Mouse (Mus musculus) retina, embryonic 14.5 days (tissue): ENCODE results near the gene Dscaml1.
A peak's percentile ranks its signal among the peaks of the same experiment; 100 is the strongest.

Source experiments
- DNase-seq: peaks from one replicate; pipeline ENCODE4 v3.0.0-alpha.2; 2015; ENCODE audit warnings: low spot score

Gene Dscaml1

DNA sequence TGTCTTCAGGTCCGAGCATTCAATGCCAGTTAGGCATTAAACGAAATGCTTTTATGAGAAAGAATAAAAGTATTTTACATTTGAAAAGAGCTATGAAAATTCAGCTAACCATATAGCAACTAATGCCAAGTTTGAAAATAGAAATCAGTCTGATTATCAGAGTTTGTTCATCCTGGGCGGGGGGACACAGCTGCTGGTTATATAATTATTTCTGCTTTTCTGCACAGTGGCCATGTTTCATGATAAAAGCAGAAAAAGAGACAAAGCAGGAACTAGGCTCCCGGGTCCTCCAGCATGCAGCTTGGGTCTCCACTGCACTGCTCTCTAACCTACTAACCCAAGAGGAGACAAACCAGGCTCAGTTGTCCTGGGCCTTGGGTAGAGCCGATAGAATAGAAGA, 143.9 kb downstream of the Dscaml1 start:
- DNase-seq = no peak

DNA sequence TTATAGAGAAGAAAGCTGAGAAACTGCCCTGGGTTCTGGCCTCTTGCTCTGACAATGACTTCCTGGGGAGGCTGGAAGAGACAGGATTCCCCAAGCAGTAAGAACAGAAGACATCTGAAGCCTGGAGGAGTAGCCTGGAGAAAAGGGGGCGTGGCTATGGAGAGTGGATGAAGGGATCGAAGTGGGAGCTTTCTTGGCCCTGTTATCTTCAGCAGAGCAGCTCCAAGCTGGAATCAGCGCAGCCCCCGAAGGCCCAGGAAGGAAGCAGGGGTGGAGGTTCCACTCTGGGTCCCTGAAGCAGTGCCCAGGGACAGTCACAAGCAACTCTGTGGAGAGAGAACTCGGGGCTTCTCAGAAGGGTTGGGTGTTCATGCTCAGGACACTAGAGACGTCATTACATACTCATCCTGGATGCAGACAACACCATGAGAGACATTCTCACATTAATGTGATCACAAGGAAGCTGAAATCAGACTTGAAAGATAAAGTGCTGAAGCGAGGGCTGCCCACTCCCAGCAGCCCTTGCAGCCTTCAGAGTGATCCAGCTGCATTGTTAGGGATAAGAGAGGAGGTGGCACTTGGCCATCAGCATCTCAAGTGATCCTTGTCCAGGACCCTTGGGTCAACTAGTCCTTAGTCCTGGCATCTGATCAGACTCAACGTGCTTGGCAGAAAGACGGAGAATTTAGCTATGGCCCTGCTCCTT, 146.5 kb downstream of the Dscaml1 start:
- DNase-seq = peak; percentile 56

DNA sequence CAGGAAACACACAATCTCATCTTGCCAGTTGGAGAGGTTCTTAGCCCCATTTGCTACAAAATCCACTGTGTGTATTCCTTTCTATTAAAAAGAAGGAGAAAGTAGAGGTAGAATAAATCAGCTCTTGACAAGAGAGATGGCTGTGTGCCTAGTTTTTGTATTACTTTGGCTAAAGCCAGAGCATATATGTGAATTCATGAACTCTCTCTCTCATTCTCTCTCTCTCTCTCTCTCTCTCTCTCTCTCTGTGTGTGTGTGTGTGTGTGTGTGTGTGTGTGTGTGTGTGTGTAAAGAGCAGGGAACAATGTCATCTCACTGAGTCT, 147.0 kb downstream of the Dscaml1 start:
- DNase-seq = no peak

DNA sequence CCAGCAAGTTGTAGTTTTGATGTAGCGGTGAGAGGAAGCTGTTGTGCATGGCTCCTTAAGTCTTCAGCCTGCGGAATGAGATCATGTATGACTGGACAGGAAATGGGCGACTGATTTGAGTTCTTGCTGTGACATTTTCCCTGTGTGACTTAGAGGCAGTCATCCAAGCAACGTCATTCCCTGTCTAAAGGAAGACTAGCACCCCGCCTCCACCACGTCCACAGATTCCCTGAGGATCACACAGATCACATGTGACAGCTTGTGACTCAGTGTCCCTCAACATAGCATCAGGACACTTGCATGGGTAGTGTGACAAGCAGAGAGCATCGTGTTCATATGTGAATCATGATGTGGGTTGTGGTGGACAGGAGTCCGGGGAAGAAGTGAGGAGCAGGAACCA, 147.6 kb downstream of the Dscaml1 start:
- DNase-seq = no peak

DNA sequence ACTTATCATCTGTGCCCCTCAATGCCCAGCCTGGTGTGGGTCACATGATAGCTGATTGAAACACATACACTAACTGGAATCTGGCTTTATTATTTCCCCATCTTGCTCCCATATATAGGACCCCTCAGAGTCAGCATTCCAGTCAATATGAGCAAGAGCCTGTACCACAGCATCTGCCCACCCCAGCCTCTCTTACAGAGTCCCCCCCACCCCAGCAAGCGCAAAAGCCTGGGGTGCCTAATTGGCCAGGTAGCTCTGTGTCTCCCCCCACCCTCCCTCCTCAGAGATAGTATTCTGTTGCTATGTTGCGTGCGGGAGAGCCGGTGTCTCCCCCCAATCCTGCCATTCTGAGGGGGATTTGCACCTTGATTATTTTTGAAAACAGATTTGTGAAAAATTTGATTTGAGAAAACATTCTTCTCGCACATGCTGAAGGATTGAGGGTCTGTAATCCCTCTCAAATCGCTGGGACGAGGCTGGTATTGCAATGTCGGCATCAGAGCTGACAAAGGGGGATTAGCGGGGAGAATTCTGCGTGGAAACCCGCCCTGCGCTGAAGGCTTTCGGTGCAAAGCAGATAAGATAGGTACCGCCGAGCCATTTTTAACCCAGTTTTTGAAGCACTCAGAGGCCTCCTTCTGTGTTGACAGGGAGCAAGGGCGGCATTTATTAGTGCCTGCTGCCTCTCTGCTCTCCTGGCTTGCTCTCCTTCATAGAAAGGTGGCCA, 153.8 kb downstream of the Dscaml1 start:
- DNase-seq = no peak

DNA sequence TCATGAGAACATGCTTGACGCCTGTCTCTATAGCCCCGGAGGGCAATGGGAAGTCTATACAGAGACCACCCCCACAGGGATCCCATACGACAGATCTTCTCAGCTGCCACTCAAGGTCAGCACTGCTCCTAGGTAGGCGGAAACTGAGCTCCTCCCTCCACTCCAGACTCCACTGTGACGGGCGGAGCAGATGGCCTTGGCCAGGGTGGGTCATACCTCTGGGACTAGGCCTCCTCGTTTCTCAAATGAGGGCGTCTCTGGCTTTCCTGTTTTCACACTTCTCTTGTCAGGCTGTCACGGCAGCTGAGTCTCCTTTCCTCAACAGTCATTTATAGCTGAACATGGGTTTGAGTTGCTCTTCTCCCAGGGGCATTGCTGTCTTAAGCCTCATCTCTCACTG, 160.0 kb downstream of the Dscaml1 start:
- DNase-seq = peak; percentile 36

DNA sequence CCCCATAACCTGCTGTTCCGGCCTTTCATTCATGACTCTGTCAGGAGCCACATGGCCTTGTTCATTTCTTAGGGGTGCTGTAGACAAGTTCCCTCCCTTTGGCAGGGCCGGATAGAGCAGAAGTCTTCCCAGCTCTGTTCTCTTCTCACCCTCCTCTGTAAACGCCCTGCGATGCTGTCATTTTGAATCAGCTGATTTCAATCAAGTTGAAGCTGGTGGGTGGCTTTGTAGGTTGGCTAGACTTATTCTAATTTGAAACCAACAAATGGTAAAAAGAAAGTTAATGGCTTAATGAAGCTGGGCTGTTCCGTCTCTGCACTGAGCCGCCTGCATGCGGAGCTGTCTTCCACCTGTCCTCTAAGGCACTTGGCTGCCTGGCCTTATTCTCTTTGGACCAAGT, 161.3 kb downstream of the Dscaml1 start:
- no peak for DNase-seq

DNA sequence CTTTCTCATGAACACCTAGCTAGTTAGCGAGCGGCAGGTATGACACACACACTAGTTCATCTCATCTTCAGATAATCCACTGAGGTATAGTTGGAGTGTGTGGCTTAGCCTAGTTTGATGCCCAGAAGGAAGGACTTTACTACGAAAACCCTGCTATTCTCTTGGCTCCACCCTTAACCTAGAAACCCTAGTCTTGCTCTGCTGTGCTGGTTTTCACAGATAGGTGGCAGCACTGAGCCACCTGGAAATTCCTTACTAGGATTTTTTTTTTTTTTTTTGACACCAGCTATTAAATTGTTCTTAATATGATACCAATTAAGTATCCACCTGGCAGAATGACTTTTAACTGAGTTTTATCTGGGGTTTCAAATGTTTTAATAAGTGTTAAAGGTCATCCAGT, 163.4 kb downstream of the Dscaml1 start:
- peak; percentile 86 for DNase-seq

DNA sequence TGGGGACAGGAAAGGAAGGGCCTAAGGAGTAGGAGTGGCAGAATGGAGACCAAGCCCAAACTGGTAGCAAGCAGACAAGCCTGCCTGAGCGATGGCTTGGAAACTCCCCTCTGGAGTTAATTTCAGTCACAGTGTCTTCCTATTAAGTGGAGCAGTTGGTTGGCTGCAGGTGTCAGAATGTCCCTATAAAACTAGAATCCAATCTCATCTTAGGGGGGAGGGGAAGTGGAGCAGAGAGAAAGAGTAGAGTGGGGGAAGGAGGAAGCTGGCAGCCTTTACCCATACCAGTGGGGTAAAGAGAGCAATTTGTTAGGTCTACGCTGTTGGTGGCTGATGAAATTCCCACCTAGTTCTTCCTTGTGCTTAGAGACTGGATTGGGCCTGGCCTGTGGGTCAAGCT, 164.6 kb downstream of the Dscaml1 start:
- DNase-seq = no peak

DNA sequence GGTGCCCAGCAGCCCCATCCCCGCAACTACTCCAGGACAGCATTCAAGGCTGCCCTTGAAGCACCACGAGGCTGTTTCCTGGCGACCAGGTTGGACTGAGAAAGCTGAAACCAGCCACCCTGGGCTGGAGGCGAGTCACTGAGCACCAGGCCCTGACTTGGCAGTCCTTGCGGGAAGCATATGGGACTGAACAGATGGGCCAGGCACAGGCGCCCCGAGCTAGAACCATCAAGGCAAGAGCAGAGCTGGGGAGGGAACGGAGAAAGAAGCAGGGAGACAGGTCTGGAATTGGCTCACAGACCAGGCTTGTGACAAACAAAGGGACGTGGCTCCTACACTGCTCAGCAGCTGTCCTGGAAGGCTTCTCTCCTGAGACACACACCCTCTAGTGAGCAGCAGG, 165.9 kb downstream of the Dscaml1 start:
- no peak for DNase-seq

DNA sequence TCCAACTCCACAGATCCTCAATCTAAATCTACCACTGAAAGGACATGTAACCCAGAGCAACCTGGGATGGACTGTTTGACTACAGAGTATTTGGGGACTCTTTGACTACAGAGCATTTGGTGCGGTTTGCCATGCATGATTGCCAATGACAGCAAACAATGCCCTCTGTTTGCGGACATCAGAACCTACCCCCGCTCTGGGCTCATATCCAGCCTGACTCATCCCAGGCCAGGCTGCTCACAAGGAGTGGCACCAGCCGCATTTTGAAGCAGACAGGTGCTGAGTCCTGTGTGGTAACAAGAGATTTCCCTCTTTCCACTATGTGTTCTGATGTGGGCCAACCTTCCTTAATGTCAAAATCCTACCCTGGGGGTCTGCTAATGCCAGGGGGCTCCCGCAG, 171.7 kb downstream of the Dscaml1 start:
- no peak for DNase-seq

DNA sequence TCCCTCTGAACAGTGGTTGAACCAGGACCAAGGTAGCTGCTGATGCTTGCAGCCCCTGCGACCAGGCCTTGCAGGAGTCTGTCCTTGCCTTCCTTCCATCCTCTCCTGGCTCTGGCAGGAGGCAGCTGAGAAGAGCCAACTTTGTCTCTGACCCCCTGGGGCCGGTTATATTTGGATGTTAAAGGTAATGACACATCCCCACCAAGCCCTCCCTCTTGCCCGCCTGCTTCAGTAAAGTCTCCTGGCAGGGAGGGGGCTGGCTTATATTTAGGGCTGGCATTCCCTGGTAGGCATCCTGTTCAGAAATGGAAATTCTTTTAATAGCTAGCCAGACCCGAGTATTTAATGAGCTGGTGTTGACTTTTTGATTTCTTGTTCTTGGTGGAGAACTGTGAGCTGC, 172.9 kb downstream of the Dscaml1 start:
- no peak for DNase-seq

DNA sequence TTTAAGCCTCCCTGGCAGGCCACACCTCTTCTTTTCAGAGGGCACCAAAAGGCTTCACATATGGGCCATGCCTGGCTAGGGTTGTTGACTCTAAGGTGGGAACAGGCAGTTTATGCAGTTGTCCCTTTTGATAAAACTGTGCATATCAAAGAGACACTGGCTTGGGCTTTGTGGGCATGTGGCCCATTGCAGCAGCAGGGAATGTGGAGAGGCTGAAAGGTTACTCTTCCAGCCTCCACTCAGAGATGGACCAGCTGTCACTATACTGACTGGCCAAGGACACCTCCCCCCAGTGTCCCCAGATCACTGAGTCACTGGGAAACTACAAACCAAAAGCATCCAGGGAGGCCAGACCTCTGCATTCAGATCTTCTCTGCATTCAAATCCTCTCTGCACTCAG, 180.9 kb downstream of the Dscaml1 start:
- no peak for DNase-seq

DNA sequence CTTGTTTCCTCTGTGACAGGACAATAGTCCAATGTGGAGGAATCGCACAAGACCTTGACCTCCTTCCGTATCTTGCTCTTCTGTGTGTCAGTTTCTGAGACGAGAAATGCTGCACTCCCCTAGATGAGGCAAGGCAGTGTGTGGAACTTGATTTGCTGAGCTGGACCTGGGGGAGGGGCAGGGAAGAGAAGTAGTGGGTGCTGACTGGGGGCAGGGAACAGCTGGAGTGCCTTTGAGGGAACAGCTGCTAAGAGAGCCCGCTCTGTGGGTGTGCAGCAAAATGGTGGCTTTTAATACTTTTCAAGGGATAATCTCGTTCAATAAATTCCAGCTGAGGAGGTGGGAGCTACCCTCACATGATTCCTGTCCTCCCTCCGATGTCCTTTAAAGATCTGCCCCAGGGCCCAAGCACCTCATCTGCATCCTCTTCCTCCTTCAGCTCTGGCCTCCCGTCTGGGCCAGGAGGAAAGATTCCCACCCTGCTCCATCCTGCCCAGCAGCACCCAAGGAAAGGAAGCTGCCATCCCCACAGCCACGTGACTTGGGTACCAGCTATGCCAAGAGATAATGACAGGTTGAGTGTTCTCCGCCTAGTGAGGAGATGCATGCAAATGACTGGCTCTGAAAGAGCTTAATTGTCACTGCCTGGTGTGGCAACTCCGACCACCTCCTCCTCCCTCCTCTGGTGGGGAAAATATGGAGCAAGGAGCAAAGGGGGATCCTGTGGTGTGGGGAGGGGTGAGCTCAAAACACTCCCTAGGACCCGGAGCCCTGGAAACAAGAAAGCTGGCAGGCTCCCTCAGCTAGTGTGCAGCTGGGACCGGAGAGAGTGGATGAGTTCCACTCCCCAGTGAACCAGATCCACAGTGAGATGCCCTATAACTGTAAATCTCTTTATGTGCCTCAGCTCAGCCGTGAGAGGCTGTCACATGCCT, 181.9 kb downstream of the Dscaml1 start:
- DNase-seq = peak; percentile 71

DNA sequence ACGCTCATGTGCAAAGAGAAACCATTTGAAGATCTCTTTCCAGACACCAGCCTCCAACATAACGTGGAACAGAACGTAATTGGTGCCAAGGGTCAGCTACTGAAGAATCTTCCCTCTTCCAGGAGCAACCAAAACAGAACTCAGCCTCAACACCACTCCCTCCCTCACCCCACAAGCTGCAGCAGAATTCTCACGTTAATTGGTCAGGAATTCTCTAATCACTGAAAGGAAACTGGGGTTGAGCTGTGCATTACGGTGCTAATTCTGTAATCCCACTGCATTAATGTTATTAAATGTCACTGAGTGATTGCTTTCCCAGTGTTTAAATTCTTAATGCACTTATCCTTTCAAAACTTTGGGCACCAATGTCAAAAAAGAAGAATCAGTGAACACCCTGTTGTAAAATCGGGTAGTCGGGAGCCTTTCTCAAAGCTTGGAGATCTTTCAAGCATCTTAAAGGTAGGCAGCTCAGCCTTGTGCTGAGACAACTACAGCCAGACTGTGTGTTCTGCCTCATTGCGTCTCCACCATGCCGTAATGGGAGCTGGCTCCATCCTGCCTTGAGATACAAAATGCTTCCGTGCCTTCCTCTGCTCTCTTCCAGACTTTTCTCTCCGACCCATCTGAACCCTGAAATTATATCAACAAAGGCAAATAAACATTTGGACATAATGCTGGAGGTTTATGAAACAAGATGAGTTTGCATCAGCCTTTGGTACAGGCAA, 184.1 kb downstream of the Dscaml1 start:
- no peak for DNase-seq

DNA sequence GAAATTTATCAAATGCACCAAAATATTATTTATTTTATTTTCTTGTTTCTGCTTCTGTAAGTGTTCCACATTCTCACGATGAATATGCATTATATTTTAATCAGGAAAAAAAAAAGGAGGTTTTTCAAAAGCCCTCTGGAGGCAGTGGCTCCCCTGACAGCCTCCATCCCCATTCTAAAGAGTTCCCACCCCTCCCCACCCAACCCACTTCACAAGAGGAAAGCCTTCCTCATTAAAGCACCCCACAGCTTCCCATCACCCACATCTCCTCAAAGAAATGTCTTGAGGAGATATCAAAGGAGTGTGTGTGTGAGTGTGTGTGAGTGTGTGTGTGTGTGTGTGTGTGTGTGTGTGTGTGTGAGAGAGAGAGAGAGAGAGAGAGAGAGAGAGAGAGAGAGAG, 188.2 kb downstream of the Dscaml1 start:
- DNase-seq = no peak

DNA sequence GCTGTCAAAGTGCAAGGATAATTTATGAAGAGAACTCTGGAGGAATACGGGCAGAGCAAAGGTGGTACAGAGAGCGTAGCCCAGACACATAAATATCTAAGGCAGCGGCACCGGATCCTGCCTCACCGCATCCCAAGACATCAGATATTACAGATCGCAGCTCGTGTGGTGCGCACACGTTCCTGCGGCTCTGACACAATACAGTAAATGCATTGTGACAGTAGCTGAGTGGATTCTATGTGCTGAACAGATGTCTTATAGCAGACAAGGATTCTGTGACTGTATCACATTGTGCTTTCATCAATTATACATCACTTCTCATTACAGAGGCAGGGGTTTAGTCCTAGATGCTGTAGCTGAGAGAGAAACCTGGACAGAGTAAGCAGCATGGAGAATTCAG, 191.5 kb downstream of the Dscaml1 start:
- DNase-seq = peak; percentile 34

DNA sequence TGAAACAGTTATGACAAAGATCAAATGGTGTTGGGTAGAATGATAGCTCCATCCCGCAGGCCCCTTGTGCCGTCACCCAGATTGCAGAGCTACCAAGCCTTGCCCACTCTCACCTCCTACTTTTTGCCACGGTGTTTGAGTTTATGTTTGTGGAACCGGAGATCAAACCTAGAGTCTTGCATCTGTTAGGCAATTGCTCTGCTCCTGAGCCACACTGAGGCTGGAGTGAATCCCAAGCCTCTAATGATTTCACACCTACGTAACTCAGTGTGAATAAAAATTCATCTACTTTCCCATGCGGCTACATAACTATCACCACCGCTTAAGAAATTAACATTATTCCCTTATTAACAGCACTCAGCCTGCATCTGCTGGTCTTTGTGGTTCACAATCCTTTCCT, 192.0 kb downstream of the Dscaml1 start:
- no peak for DNase-seq

DNA sequence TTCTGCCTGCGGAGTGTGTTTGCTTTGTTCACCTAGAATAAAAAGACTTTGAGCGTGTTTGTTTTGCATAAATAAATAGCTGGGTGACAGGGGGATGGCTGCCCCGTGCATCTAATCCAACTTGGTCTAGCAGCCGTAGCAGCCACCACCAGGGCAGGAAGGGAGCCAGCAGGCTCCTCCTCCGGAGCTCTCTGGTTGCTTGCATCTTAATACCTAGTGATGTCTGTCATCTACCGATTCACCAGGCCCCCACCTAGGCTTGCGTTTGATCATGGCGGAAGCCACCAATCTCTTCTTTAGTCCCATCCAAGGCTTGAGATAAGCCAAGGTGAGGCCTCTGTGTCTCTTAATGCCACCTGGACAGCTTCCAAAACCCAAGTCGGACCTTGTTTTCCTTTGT, 193.6 kb downstream of the Dscaml1 start:
- no peak for DNase-seq

DNA sequence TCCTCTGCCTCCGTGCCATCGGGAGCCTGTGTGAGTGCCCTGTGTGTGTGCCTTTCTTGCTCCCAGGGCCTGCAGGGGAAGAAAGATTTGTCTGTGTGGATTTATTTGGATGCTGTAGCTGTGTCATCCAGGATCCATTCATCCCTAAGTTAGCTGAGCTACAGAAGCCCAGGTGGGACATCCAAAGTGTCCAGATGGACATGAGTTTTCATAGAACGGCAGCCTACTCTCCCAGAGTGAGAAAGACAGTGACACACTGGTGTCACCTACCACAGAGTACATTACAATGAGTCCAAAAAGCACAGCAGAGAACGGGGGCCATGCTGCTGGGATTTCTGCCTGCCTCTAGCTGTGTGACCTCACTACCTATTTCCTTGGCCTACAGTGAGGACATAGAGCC, 194.5 kb downstream of the Dscaml1 start:
- no peak for DNase-seq

DNA sequence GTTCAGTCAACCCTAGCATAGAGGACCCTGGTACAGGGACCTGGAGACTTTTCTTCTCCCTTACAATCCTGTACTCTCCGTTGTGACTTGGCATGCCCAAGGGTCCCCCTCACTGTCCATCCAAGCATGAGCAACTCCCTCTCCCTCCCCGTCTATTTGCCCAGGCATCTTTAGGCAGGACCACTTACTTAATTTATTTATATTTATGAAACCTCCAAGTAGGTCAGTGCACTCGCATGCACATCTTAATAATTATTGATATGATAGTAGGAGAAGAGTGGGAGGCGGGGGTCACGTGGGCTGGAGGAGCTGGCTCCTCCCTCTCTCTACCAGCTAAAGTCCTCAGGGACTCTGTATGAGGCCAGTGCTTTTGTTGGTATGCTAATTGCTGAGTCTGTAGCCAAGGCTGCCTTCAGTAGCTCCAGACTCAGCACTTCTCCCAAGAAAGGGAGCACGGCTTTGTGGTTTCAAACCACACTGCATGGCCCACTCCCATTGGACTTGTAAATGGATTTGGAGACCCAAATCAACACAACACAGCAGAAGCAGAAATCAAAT, 199.5 kb downstream of the Dscaml1 start:
- DNase-seq = peak; percentile 71

DNA sequence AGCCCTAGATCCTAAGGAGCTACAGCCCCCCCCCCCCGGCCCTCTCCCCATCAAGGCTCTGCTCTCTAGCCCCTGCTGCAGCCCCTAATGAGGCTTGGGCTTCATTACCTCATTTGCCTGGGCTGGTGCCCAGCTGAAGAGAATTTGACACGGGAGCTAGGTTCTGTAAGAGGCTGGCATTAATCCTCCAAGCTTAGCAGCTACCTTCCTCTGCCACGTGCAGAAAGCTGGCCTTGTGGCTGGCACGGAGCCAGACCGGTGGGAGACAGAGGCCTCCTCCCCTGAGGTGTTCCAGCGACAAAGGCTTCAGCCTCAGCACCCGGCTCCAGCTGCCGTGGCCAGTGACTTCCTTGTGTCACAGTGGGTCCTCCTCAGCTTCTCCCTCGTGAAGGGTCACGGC, 206.1 kb downstream of the Dscaml1 start:
- DNase-seq = peak; percentile 52
